Mouse (Mus musculus): Measurements from ENCODE around the gene Lrrc75a. TPM values are rescaled to one million over a fixed set of nuclear protein-coding genes. Genes with fewer than 3 reads are reported as not detected.

Gene Lrrc75a
- polyA plus RNA-seq (2015; fragmentation: Nextera tagmentation; extraction: Ambion mirVana), result 10.0 and 10.4 TPM in 2 replicates

DNA sequence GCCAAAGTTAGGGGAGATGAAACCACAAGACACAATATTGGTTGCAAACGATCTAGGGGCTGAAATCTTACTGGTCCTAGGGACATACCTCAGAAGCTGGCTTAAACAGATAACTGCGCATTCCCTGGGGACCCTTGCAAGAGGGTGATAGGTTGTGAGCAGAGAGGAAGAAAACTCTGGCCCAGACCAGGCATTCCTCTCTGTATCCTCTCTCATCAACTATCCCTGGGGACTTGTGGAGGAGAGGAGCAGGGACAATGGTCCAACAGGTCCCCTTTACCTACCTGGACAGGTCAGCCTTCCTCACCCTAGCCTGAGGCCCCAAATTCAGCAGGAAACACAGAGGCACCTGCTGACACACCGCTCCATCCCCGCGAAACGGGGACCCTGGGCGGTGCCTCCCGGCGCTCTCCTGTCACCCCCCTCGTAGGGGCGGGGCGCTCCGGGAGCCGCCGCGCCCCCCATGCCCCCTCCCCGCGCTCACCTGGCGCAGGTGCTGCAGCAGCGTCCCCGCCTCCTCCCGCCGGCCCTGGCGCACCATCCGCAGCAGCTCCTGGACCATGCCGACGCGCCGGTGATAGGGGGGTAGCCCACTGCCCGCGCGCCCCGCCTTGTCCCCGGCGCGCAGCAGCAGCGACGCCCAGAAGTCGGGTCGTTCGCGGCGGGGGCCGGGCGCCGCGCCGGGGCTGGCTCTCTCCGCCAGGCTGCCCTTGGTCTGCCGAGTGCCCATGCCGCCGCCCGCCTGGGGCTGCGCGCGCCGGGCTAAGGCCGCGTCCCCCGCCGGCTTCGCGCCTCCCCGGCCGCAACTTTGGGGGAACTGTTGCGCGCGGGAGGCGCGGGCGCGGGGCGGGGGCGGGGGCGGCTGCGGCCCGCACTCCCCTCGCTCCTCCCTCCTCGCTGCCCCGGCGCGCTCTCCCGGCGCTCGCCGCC lies at the start of gene Lrrc75a:
Gene Lrrc75a (minus strand): TSS at position 863 of the 930 bp plus-strand sequence.
- peak; percentile 67 for ATAC-seq (ENCODE audit: low FRiP score)
- peak within 1 kb of the TSS; percentile 93 for H3K4me2 ChIP-seq
- no peaks in the 10 kb centered on the region for H3K27me3 ChIP-seq
- no peaks in the 10 kb centered on the region for H3K9me3 ChIP-seq
- H3K27ac ChIP-seq, result peak within 1 kb of the TSS; percentile 79
- H3K4me1 ChIP-seq (replicated peaks), result peaks cover 66% of the 10 kb centered on the region
- peak within 1 kb of the TSS; percentile 78 for H3K4me3 ChIP-seq
- no peaks in the 10 kb centered on the region for H3K36me3 ChIP-seq
- WGBS, result under 1% methylated on average over 52 of the region's 86 CpGs
- H3K9ac ChIP-seq, result peak within 1 kb of the TSS; percentile 88

DNA sequence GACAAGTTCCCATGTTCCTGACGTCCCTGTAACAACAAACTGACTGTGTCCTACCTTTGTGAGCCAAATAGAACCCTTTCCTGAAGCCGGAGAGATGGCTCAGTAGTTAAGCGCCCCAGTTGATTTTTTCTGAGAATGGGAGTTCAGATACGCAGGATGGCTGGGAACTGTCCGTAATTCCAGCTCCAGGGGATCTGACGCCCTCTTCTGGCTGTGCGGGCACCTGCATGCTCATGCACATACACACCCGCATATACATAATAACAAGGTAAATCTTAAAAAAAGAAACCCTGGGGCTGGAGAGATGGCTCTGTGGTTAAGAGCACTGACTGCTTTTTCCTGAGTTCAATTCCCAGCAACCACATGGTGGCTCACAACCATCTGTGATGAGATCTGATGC lies 46.8 kb upstream of the Lrrc75a start:
- H3K9me3 ChIP-seq, result no peaks in the 10 kb centered on the region
- no peak overlapping the region for H3K27ac ChIP-seq
- no peaks in the 10 kb centered on the region for H3K36me3 ChIP-seq
- no peaks in the 10 kb centered on the region for H3K27me3 ChIP-seq
- no peak overlapping the region for H3K4me2 ChIP-seq
- WGBS, result 92% methylated on average over 8 of the region's 8 CpGs
- no peak overlapping the region for H3K9ac ChIP-seq
- H3K4me1 ChIP-seq (replicated peaks), result no peaks in the 10 kb centered on the region
- no peak for ATAC-seq (ENCODE audit: low FRiP score)
- H3K4me3 ChIP-seq, result no peak overlapping the region

DNA sequence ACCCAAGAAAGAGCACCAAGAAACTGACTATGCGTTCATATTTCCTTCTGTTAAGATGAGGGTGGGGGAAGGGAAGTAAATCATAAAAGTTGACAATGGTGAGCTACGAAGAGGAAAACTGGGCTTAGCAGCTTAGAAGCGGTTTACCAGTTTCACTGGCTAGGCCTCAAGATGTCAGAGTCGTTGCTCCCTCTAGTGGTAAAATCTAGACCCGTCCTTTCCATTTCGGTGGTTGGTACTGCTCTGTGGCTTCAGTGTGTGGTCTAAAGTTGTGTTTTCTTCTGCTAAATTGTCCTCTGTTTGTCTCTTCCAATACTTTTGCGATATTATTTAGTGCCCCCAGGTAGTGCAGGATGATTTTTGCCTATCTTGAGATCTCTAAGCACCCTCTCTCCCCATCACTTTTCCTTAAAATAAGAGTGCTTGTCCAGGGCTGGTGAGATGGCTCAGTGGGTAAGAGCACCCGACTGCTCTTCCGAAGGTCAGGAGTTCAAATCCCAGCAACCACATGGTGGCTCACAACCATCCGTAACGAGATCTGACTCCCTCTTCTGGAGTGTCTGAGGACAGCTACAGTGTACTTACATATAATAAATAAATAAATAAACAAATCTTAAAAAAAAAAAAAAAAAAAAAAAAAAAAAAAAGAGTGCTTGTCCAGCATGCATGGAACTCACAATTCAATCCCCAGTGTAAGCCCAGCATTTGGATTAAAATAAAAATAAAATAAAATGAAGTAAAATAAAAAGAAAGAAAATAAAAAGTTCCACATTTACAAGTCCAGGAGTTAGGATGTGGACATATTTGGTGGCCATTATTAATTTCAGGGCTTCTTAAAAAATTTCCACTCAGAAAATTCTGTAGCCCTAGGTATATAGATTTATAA lies 45.2 kb upstream of the Lrrc75a start:
- Histone ChIP-seq H3K4me1 (replicated peaks) (no peaks in the 10 kb centered on the region), H3K36me3 (no peaks in the 10 kb centered on the region), H3K27me3 (no peaks in the 10 kb centered on the region), H3K4me3 (no peak overlapping the region), H3K4me2 (no peak overlapping the region), H3K9ac (0 out of 2 replicates have a peak overlapping the region, but pooled peaks have one; percentile 1), H3K27ac (no peak overlapping the region), H3K9me3 (no peaks in the 10 kb centered on the region)
- ATAC-seq (ENCODE audit: low FRiP score), result peak; percentile 81
- WGBS, result 25% methylated on average over 10 of the region's 11 CpGs

DNA sequence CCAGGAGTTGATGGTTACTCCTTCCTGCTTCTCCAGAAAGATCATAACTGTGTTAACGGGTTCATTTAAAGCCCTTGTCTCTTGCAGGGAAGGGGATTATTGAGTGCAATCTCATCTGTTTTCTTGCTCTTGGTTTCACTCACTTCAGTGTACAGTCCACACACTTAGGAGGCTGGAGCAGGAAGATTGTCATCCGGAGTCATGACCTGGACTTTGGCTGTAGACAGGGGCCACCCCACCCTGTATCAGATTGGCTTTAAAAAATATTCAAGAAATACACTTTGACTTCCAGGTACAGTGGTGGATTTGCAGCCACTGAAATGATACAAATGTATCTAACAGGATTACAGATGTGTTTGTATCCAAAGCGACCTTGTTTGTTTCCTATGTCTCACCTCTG lies 43.3 kb upstream of the Lrrc75a start:
- no peak for ATAC-seq (ENCODE audit: low FRiP score)
- no peaks in the 10 kb centered on the region for H3K27me3 ChIP-seq
- no peak overlapping the region for H3K4me3 ChIP-seq
- H3K36me3 ChIP-seq, result no peaks in the 10 kb centered on the region
- H3K4me2 ChIP-seq, result no peak overlapping the region
- H3K27ac ChIP-seq, result no peak overlapping the region
- H3K9me3 ChIP-seq, result no peaks in the 10 kb centered on the region
- WGBS, result 93% methylated on average over 3 of the region's 3 CpGs
- no peaks in the 10 kb centered on the region for H3K4me1 ChIP-seq (replicated peaks)
- no peak overlapping the region for H3K9ac ChIP-seq

DNA sequence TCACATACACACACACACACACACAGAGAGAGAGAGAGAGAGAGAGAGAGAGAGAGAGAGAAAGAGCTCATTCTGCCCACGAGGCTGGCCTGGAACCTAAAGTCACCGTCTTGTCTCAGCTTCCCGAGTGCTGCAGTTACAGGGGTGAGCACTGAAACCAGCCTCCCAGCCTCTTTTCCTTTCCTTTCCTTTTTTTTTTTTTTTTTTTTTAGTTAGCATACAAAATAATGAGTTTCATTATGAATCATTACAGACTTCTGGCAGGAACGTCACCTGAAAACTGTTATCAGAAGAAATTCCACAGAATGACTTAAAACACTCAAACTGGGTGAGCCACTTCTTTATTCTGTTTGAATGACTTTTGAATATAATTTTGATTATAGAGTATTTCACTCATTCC lies 31.6 kb upstream of the Lrrc75a start:
- no peaks in the 10 kb centered on the region for H3K9me3 ChIP-seq
- ATAC-seq (ENCODE audit: low FRiP score), result no peak
- H3K9ac ChIP-seq, result no peak overlapping the region
- H3K27me3 ChIP-seq, result no peaks in the 10 kb centered on the region
- no peak overlapping the region for H3K4me2 ChIP-seq
- no peak overlapping the region for H3K4me3 ChIP-seq
- no peaks in the 10 kb centered on the region for H3K36me3 ChIP-seq
- peaks cover 7% of the 10 kb centered on the region for H3K4me1 ChIP-seq (replicated peaks)
- no peak overlapping the region for H3K27ac ChIP-seq
- WGBS, result 88% methylated on average over 4 of the region's 4 CpGs

DNA sequence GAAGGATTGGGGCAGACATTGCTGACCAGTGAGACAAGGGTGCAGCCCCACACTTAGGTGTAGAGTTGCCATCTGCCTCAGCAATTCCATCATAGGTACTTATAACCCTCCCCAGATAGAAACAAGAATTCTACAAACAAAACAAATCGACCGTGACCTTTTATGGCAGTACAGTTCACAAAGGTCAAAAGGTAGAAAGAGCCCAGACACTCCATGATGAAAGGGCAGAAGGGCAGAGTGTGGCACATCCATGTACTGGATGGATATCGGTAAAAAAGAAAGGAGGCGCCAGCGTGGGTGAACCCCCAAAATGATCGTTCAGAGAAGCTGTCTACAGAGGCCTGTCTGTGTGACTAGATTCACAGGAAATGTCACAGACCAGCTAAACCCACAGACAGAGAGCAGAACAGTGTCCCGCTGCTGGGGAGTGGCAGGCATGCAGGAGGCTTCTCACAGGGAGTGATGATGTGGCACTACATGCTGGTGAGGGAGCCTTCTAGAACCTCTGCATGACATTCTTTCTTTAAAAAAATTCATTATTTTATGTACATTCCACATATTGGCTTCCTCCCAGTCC lies 30.5 kb upstream of the Lrrc75a start:
- no peak overlapping the region for H3K4me2 ChIP-seq
- no peaks in the 10 kb centered on the region for H3K27me3 ChIP-seq
- 91% methylated on average over 7 of the region's 7 CpGs for WGBS
- H3K9me3 ChIP-seq, result no peaks in the 10 kb centered on the region
- H3K27ac ChIP-seq, result no peak overlapping the region
- no peaks in the 10 kb centered on the region for H3K36me3 ChIP-seq
- ATAC-seq (ENCODE audit: low FRiP score), result no peak
- no peak overlapping the region for H3K9ac ChIP-seq
- no peak overlapping the region for H3K4me3 ChIP-seq
- H3K4me1 ChIP-seq (replicated peaks), result peaks cover 7% of the 10 kb centered on the region

DNA sequence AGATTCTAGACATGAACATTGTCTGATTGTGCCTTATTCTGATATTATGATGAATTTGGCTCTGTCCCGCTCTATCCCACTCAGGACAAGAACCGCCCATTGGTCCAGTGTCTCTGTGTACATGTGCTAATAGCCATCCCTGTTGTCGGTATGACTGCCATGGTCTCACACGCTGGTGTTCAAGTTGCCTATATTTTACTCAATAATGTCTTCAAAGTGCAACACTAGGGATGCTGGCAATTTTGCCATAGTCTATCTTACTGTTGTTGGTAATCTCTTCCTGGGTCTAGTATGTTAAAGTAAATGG lies 27.9 kb upstream of the Lrrc75a start:
- H3K36me3 ChIP-seq, result no peaks in the 10 kb centered on the region
- H3K4me1 ChIP-seq (replicated peaks), result peaks cover 7% of the 10 kb centered on the region
- no peak overlapping the region for H3K4me2 ChIP-seq
- 87% methylated on average over 4 of the region's 4 CpGs for WGBS
- no peaks in the 10 kb centered on the region for H3K27me3 ChIP-seq
- H3K9ac ChIP-seq, result peak overlapping the region; percentile 46; the same call in 1 of the 2 replicates
- no peaks in the 10 kb centered on the region for H3K9me3 ChIP-seq
- H3K4me3 ChIP-seq, result no peak overlapping the region
- no peak for ATAC-seq (ENCODE audit: low FRiP score)
- no peak overlapping the region for H3K27ac ChIP-seq

DNA sequence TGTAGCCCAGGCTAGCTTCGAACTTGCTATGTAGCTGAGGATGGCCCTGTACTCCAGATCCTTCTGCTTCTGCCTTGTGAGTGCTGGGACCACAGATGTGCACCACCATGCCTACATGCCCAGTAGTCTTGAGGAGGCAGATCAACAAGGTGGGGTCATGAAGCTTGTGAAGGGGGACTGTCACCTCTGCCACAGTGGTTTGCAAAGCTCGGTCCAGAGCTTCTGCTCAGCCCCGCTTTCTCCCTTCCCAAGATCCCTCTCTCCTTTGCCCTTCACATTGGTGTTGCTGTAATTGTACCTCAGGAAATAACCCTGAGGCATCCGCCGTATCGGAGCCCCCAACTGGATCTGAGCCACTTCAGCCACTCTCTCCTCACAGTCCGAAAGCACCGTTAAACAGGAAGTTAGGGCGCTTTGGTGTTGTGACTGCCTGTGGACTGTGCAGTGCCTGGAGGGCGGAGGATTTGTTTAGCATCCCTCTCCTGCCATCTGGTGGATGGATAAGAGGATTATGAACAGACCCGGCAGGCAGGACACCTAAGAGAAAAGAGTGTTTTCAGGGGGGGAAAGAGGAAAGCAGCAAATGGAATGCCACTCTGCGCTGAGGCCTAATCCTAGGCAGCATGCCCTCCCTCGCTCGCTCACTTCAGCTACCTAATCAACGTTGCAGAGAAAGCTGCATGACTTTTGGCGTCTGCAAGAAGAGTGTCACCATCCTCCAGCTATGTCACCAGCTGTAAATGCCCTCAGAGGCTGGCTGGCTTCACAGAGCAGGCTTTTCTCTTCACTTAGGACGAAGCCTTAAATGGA lies 27.4 kb upstream of the Lrrc75a start:
- WGBS, result 24% methylated on average over 17 of the region's 17 CpGs
- H3K27me3 ChIP-seq, result no peaks in the 10 kb centered on the region
- no peaks in the 10 kb centered on the region for H3K36me3 ChIP-seq
- H3K4me3 ChIP-seq, result peak overlapping the region; percentile 22; the same call in 1 of the 2 replicates
- H3K9ac ChIP-seq, result peak overlapping the region; percentile 56
- H3K4me1 ChIP-seq (replicated peaks), result peaks cover 7% of the 10 kb centered on the region
- ATAC-seq (ENCODE audit: low FRiP score), result peak; percentile 93
- H3K4me2 ChIP-seq, result peak overlapping the region; percentile 49
- peak overlapping the region; percentile 55; the same call in 1 of the 2 replicates for H3K27ac ChIP-seq
- H3K9me3 ChIP-seq, result no peaks in the 10 kb centered on the region

DNA sequence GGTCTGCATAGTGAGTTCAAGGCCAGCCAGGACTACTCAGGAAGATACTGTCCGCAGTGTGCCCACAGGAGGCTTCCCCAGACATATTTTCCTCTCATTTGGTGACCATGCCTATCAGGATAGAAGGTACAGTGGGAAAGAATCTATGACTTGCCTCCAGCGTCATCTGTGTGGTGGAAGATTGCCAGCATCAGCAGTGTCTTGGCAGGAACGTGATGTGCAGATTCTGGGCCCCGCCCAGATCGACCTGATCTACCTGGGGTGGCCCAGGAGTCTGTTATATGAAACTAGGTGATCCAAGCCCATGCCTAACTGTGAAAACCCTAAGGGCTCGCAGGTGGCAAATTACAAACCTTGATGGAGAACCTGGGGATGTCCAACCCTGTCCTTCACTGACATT lies 21.7 kb upstream of the Lrrc75a start:
- H3K27me3 ChIP-seq, result no peaks in the 10 kb centered on the region
- H3K9me3 ChIP-seq, result no peaks in the 10 kb centered on the region
- H3K36me3 ChIP-seq, result 0 out of 2 replicates have a peak, but pooled peaks cover 2% of the 10 kb centered on the region
- peak overlapping the region; percentile 20; the same call in 1 of the 2 replicates for H3K27ac ChIP-seq
- WGBS, result 92% methylated on average over 6 of the region's 6 CpGs
- no peak for ATAC-seq (ENCODE audit: low FRiP score)
- no peak overlapping the region for H3K4me2 ChIP-seq
- no peak overlapping the region for H3K9ac ChIP-seq
- no peak overlapping the region for H3K4me3 ChIP-seq
- 0 out of 2 replicates have a peak, but pooled peaks cover 8% of the 10 kb centered on the region for H3K4me1 ChIP-seq (replicated peaks)

DNA sequence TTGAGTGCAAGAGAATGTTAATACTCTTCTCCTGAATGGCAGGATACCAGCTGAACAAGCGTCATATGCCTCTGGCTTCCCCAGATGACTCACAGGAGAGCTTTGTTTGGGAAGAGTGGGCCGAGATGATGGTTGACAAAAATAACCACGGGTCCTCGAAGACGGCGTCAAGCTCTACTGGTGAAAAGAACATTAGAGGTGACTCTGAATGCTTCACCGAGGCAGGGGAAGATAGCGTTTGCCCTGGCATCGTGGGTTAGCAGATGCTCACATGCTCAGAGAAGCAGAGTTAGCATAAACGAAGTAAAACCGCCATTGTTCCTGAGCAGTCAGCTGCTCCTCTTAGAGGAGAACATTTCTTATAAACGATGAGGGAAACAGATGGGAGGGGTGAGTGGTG lies 21.1 kb upstream of the Lrrc75a start:
- H3K36me3 ChIP-seq, result peaks cover 6% of the 10 kb centered on the region
- 61% methylated on average over 12 of the region's 12 CpGs for WGBS
- H3K4me1 ChIP-seq (replicated peaks), result 0 out of 2 replicates have a peak, but pooled peaks cover 8% of the 10 kb centered on the region
- H3K9me3 ChIP-seq, result no peaks in the 10 kb centered on the region
- no peaks in the 10 kb centered on the region for H3K27me3 ChIP-seq
- no peak overlapping the region for H3K4me3 ChIP-seq
- no peak overlapping the region for H3K4me2 ChIP-seq
- H3K9ac ChIP-seq, result no peak overlapping the region
- H3K27ac ChIP-seq, result peak overlapping the region; percentile 20; the same call in 1 of the 2 replicates
- ATAC-seq (ENCODE audit: low FRiP score), result no peak

DNA sequence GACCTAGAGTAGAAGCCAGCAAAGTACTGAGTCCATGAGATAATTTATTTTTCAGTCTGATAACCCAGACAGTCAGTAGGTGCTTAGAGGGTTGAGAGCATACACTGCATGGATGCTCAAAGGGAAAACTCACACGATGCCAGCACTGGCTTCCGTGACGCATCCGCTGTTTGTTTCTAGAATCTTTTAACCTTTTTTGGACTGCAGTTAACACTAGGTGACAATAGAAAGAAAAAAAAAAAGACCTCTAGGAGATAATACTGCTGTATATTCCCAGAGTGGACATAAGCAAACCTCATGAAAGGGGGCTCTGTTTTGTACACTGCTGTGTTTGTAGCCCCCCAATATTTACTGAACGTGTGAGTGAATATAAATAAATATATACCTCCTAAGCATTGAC lies 20.7 kb upstream of the Lrrc75a start:
- no peak overlapping the region for H3K4me3 ChIP-seq

More for the DNA sequence above, 20.7 kb upstream of the Lrrc75a start:
- H3K27me3 ChIP-seq, result no peaks in the 10 kb centered on the region
- 94% methylated on average over 5 of the region's 5 CpGs for WGBS
- H3K27ac ChIP-seq, result no peak overlapping the region
- 0 out of 2 replicates have a peak, but pooled peaks cover 8% of the 10 kb centered on the region for H3K4me1 ChIP-seq (replicated peaks)
- no peak for ATAC-seq (ENCODE audit: low FRiP score)
- no peaks in the 10 kb centered on the region for H3K9me3 ChIP-seq
- no peak overlapping the region for H3K9ac ChIP-seq
- peaks cover 8% of the 10 kb centered on the region for H3K36me3 ChIP-seq
- no peak overlapping the region for H3K4me2 ChIP-seq

Data from hindbrain, embryonic 13.5 days (tissue).